Mouse (Mus musculus) gastrocnemius, postnatal 36 days (tissue): ENCODE measurements around the gene Krt27. TPM values are rescaled to one million over a fixed set of nuclear protein-coding genes. Genes with fewer than 3 reads are reported as not detected.

ENCODE experiments used
- DNase-seq, 2 experiments: peaks; one replicate each; pipeline ENCODE4 v3.0.0; 2022
- intact Hi-C: fragments of 180-260 bp; cut with DNase I; formaldehyde crosslinking; loops from one replicate; pipeline ENCODE4 v1.15.1; 2025
- total RNA-seq, 2 experiments: library from RNA; stranded (reverse); gene quantifications; 2 replicates each; pipeline ENCODE4 v1.2.3; 2021

Gene Krt27
- total RNA-seq, 2 experiments from 2014 or later: not detected

- intact Hi-C loops: no loop called here
- no peak for DNase-seq
Measured at GRCm38 (mm10) chr11:99337866-99338265, 13.0 kb downstream of the Krt27 start, which contains the start of gene Krt26. Krt26 (minus strand) TSS chr11:99337966.

GRCm38 (mm10) chr11:99333426-99333825 is 17.5 kb downstream of the Krt27 start:
- DNase-seq: no peak
- intact Hi-C loops: no loop called here

- intact Hi-C loops: no loop called here
Measured at GRCm38 (mm10) chr11:99329655-99330054, 21.2 kb downstream of the Krt27 start.

GRCm38 (mm10) chr11:99322851-99323250 is 28.1 kb downstream of the Krt27 start, which contains the start of gene Krt25:
Krt25 (minus strand) TSS chr11:99322951.
- no peak for DNase-seq
- intact Hi-C loops: no loop called here

More at GRCm38 (mm10) chr11:99329655-99330054, 21.2 kb downstream of the Krt27 start:
- DNase-seq: no peak

- DNase-seq: no peak
- intact Hi-C loops: no loop called here
Measured at GRCm38 (mm10) chr11:99321094-99321493, 29.8 kb downstream of the Krt27 start.

- no peak for DNase-seq
- intact Hi-C loops: no loop called here
Measured at GRCm38 (mm10) chr11:99319127-99319526, 31.8 kb downstream of the Krt27 start.

- intact Hi-C loops: no loop called here
- no peak for DNase-seq
Measured at GRCm38 (mm10) chr11:99316543-99316942, 34.4 kb downstream of the Krt27 start.

- DNase-seq: no peak
- intact Hi-C loops: no loop called here
Measured at GRCm38 (mm10) chr11:99314594-99314993, 36.3 kb downstream of the Krt27 start.

GRCm38 (mm10) chr11:99310882-99311281 is 40.0 kb downstream of the Krt27 start:
- intact Hi-C loops: no loop called here
- no peak for DNase-seq

- DNase-seq: peak; percentile 18 to 51
- intact Hi-C loops: loop anchor here (5.0 kb wide), 1 partner anchor 120 kb away; no protein-coding TSS in a partner anchor
Measured at GRCm38 (mm10) chr11:99307579-99307978, 43.3 kb downstream of the Krt27 start.

Other genes starting within 250 kb of the Krt27 start
- gene Ccr7, start 196.0 kb downstream of the Krt27 start, total RNA-seq: not detected
- 10 to 100 TPM; 26.2 to 31.9 TPM for gene Smarce1, start 120.1 kb downstream of the Krt27 start, total RNA-seq
- 1 to 10 TPM; 3.8 to 7.2 TPM for gene Krt222, start 107.0 kb downstream of the Krt27 start, total RNA-seq
- gene Krt24, start 65.8 kb downstream of the Krt27 start, total RNA-seq: not detected
- gene Krt25, start 28.2 kb downstream of the Krt27 start, total RNA-seq: not detected
- not detected for gene Krt26, start 13.1 kb downstream of the Krt27 start, total RNA-seq
- not detected for gene Krt28, start 23.8 kb upstream of the Krt27 start, total RNA-seq
- gene Krt10, start 38.3 kb upstream of the Krt27 start, total RNA-seq: 1 to 10 TPM; 3.3 to 3.5 TPM
- gene Krt12, start 71.2 kb upstream of the Krt27 start, total RNA-seq: not detected
- under 1 TPM in 1 of 2 experiments, not detected in 1; 0.17 TPM for gene Krt20, start 87.0 kb upstream of the Krt27 start, total RNA-seq
- gene Krt23, start 142.0 kb upstream of the Krt27 start, total RNA-seq: not detected
- not detected for gene Krt39, start 170.2 kb upstream of the Krt27 start, total RNA-seq
- gene Krt40, start 192.1 kb upstream of the Krt27 start, total RNA-seq: not detected
- gene Krtap3-3, start 199.8 kb upstream of the Krt27 start, total RNA-seq: not detected
- gene Krtap3-2, start 205.7 kb upstream of the Krt27 start, total RNA-seq: not detected
- gene Gm11939, start 208.4 kb upstream of the Krt27 start, total RNA-seq: not detected
- not detected for gene Krtap3-1, start 215.5 kb upstream of the Krt27 start, total RNA-seq
- not detected for gene Krtap1-5, start 229.9 kb upstream of the Krt27 start, total RNA-seq
- gene Krtap1-4, start 232.6 kb upstream of the Krt27 start, total RNA-seq: not detected
- not detected for gene Krtap1-3, start 240.2 kb upstream of the Krt27 start, total RNA-seq
- not detected for gene Krtap9-3, start 247.0 kb upstream of the Krt27 start, total RNA-seq